Mouse (Mus musculus) kidney, postnatal 14 days (tissue): Measurements from ENCODE around the gene Obscn.

ENCODE experiments used
- DNase-seq: peaks from one replicate; pipeline ENCODE4 v3.0.0; 2022; ENCODE audit warnings: mixed read lengths

Gene Obscn

GRCm38 (mm10) chr11:59135904-59136452 lies at the start of gene Obscn:
Gene Obscn, minus strand, starts transcription at chr11:59136402.
- no peak for DNase-seq

- no peak for DNase-seq
These were observed 49.3 kb upstream of the Obscn start for GRCm38 (mm10) chr11:59185490-59185889.

- peak; percentile 77 for DNase-seq
These were observed 47.6 kb upstream of the Obscn start for GRCm38 (mm10) chr11:59183821-59184220.

GRCm38 (mm10) chr11:59182864-59183331 lies 46.7 kb upstream of the Obscn start, which contains the start of gene Gjc2:
Gene Gjc2, minus strand, starts transcription at chr11:59183213.
- DNase-seq, result peak; percentile 76

- DNase-seq, result no peak
These were observed 40.7 kb upstream of the Obscn start for GRCm38 (mm10) chr11:59176921-59177320.

- DNase-seq, result no peak
These were observed 40.3 kb upstream of the Obscn start for GRCm38 (mm10) chr11:59176475-59176874.

GRCm38 (mm10) chr11:59174189-59174838 lies 38.1 kb upstream of the Obscn start:
- DNase-seq, result no peak

GRCm38 (mm10) chr11:59170549-59170948 lies 34.3 kb upstream of the Obscn start:
- DNase-seq, result no peak

GRCm38 (mm10) chr11:59169807-59170206 lies 33.6 kb upstream of the Obscn start:
- no peak for DNase-seq

GRCm38 (mm10) chr11:59165616-59166241 lies 29.5 kb upstream of the Obscn start:
- no peak for DNase-seq

- no peak for DNase-seq
These were observed 28.2 kb upstream of the Obscn start for GRCm38 (mm10) chr11:59164384-59164783.

- peak; percentile 99 for DNase-seq
These were observed 27.3 kb upstream of the Obscn start, which contains the start of gene Iba57 for GRCm38 (mm10) chr11:59163255-59164236. Gene Iba57, minus strand, starts transcription at chr11:59163739.

- no peak for DNase-seq
These were observed 26.4 kb upstream of the Obscn start for GRCm38 (mm10) chr11:59162443-59163254.

GRCm38 (mm10) chr11:59161398-59161797 lies 25.2 kb upstream of the Obscn start:
- DNase-seq, result peak; percentile 54

GRCm38 (mm10) chr11:59159558-59159957 lies 23.4 kb upstream of the Obscn start:
- DNase-seq, result no peak

- no peak for DNase-seq
These were observed 22.9 kb upstream of the Obscn start for GRCm38 (mm10) chr11:59159099-59159498.

GRCm38 (mm10) chr11:59155900-59156299 lies 19.7 kb upstream of the Obscn start:
- no peak for DNase-seq

- no peak for DNase-seq
These were observed 18.0 kb upstream of the Obscn start for GRCm38 (mm10) chr11:59154220-59154619.

- DNase-seq, result no peak
These were observed 15.5 kb upstream of the Obscn start for GRCm38 (mm10) chr11:59151729-59152128.

GRCm38 (mm10) chr11:59149302-59149701 lies 13.1 kb upstream of the Obscn start:
- no peak for DNase-seq

- no peak for DNase-seq
These were observed 6.8 kb upstream of the Obscn start for GRCm38 (mm10) chr11:59142962-59143361.
